Mouse (Mus musculus) forebrain, embryonic 12.5 days (tissue): Measurements from ENCODE around the gene Atp13a3. TPM values are rescaled to one million over a fixed set of nuclear protein-coding genes. Genes with fewer than 3 reads are reported as not detected.

Experiments
- ATAC-seq: fragments of 200-750 bp; cut with Nextera tagmentation; 2 replicates; pipeline ENCODE4 v1.8.0; 2017; ENCODE audit warnings: moderate TSS enrichment; ENCODE audit not compliant: low FRiP score
- H3K27ac ChIP-seq: fragments of 300-500 bp; sonication (generic); 2 replicates; pipeline ENCODE4 v1.5.1; 2016; ENCODE audit warnings: mild to moderate bottlenecking
- H3K27me3 ChIP-seq: fragments of 300-500 bp; sonication (generic); 2 replicates; pipeline ENCODE4 v1.6.1; 2016; ENCODE audit warnings: mild to moderate bottlenecking
- H3K36me3 ChIP-seq: fragments of 300-500 bp; sonication (generic); replicated peaks from 2 replicates; pipeline ENCODE4 v1.6.1; 2016; ENCODE audit warnings: mild to moderate bottlenecking
- H3K4me1 ChIP-seq: fragments of 300-500 bp; sonication (generic); 2 replicates; pipeline ENCODE4 v1.6.1; 2016
- H3K4me2 ChIP-seq: fragments of 300-500 bp; sonication (generic); 2 replicates; pipeline ENCODE4 v1.6.1; 2016; ENCODE audit warnings: mild to moderate bottlenecking, moderate library complexity
- H3K4me3 ChIP-seq: fragments of 300-500 bp; sonication (generic); replicated peaks from 2 replicates; pipeline ENCODE4 v1.5.1; 2016; ENCODE audit warnings: mild to moderate bottlenecking
- H3K9ac ChIP-seq: fragments of 300-500 bp; sonication (generic); 2 replicates; pipeline ENCODE4 v1.6.1; 2016; ENCODE audit warnings: mild to moderate bottlenecking
- H3K9me3 ChIP-seq: fragments of 300-500 bp; sonication (generic); 2 replicates; pipeline ENCODE4 v1.6.1; 2016
- WGBS: fragments of 180-500 bp; shearing (Covaris S2); methylation state at CpG from one replicate; pipeline ENCODE4 v1.1.7; 2016; 5-methylcytosine and 5-hydroxymethylcytosine counted together
- polyA plus RNA-seq: library from polyadenylated mRNA; unstranded; fragments of >200 nt; fragmentation: Nextera tagmentation; extraction: Ambion mirVana; gene quantifications from 2 replicates; pipeline ENCODE4 v1.2.1, GENCODE M21; 2016

The Atp13a3 gene
- polyA plus RNA-seq, 1 experiment from 2014 or later: 15.8 TPM

DNA sequence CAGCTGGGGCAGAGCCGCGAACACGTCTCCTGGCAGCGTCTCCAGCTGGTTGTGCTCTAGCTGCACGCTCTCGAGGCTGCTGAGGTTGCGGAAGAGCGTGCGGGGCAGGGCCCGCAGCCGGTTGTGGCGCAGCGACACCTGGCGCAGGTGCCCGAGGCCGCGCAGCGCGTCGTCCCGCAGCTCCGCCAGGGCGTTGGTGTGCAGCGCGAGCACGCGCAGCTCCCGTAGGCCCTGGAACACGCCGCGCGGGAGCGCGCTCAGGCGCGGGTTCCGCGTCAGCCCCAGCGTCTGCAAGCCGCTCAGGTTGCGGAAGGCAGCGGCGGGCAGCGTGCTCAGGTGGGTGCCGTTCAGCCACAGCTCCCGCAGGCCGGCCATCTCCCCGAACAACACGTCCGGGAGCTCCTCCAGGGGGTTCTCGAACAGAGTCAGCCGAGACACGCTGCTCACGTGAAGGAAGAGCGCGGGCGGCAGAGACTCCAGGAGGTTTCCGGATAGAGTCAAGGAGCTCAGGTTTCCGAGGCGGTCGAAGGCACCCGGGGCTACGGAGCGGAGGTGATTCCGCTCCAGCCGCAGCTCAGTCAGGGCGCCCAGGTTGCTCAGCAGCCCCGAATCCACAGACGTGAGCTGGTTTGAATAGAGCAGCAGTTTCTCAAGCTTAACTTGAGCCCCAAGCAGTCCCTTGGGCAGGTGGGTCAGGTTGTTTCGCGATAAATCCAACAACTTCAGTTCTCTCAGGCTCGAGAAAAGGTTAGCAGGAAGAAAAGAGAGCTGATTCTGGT is 97.0 kb downstream of the Atp13a3 start:
- peak overlapping the region; percentile 99 for H3K4me2 ChIP-seq
- under 1% methylated on average over 72 of the region's 72 CpGs for WGBS

DNA sequence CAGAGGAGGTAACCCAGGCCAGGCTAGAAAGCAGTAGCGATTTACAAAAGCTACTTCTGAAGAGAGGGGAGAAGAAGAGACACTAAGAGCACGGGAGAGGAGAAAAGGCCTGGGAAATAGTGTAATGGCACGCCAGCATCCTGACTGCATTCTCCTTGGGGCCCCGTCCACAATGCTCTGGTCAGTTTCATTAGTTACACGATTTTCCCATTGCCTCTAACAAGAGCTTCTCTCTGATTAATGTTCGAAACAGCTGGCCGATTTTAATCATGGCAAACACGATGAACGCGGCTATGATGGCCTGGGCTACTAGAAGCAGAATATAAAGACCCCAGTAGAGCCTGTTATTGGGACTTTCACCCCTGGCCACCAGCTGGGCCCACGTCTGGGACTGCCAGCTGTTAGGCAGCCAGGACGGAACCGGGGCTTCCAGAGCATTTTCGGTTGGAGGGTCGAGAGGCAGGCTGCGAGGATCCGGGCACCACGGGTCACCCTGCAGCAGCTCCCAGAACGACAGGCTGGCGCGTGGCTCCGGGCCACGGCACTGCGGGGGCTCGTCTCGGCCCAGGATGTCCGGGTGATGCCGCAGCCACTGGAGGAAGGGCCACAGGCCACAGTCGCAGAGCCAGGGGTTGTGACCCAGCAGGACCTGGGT is 97.7 kb downstream of the Atp13a3 start:
- peak overlapping the region; percentile 63 for H3K4me3 ChIP-seq
- H3K4me1 ChIP-seq: peaks cover 20% of the 10 kb centered on the region
- H3K9me3 ChIP-seq: no peaks in the 10 kb centered on the region
- WGBS: 13% methylated on average over 29 of the region's 29 CpGs
- peak overlapping the region; percentile 99 for H3K4me2 ChIP-seq
- H3K36me3 ChIP-seq: no peaks in the 10 kb centered on the region
- peaks cover 82% of the 10 kb centered on the region for H3K27me3 ChIP-seq
- H3K27ac ChIP-seq: no peak overlapping the region
- ATAC-seq: 0 out of 2 replicates have a peak, but pooled peaks have one; percentile 10
- H3K9ac ChIP-seq: peak overlapping the region; percentile 57

More for the DNA sequence above, 97.0 kb downstream of the Atp13a3 start:
- Histone ChIP-seq H3K9me3 (no peaks in the 10 kb centered on the region), H3K27ac (no peak overlapping the region), H3K9ac (peak overlapping the region; percentile 57), H3K4me1 (peaks cover 20% of the 10 kb centered on the region), H3K36me3 (no peaks in the 10 kb centered on the region), H3K4me3 (peak overlapping the region; percentile 63), H3K27me3 (peaks cover 75% of the 10 kb centered on the region)
- ATAC-seq: peak; percentile 45

DNA sequence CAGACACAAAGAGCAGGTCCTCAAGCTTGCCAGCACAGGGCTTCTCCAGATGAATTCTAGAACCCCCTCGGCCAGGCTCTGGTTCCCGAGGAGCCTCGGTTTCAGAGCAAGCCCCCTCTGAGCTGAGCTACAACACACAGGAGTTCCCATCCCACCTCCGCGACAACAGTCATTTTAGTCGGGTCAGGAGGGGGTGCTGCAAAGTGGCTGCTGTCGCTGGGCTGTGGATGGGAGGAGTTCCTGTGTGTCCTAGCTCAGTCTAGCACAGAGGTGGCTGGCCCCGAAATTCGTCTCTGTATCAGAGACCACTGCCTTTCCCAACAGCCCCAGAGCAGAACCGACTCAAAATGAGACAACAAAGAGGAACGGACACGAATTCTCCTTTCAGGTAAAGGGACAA is 98.5 kb downstream of the Atp13a3 start:
- H3K36me3 ChIP-seq: no peaks in the 10 kb centered on the region
- H3K4me1 ChIP-seq: peaks cover 20% of the 10 kb centered on the region
- no peak overlapping the region for H3K4me3 ChIP-seq
- H3K4me2 ChIP-seq: no peak overlapping the region
- no peaks in the 10 kb centered on the region for H3K9me3 ChIP-seq
- ATAC-seq: no peak
- no peak overlapping the region for H3K27ac ChIP-seq
- WGBS: 57% methylated on average over 12 of the region's 12 CpGs
- peaks cover 90% of the 10 kb centered on the region for H3K27me3 ChIP-seq
- H3K9ac ChIP-seq: no peak overlapping the region

DNA sequence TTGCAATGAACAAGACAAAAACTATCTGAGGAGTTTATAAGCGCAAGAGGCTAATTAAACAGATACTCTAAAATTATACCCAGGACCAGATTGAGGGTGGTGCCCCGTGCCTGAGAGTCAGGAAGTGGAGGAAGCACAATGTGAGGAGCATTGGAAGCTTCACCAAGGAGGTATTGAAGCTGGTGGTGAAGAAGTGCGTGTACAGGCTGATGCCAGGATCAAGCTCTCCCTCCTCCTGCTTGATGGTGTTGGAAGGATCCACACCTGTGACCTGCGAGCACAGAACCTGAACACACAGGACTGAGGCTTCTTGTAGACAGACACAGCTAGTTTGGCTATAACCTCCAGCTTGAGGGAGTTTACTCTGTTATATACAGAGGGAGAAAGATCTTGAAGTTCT is 99.7 kb downstream of the Atp13a3 start:
- Histone ChIP-seq H3K27ac (no peak overlapping the region), H3K27me3 (peaks cover 86% of the 10 kb centered on the region), H3K4me3 (no peak overlapping the region), H3K9me3 (no peaks in the 10 kb centered on the region), H3K9ac (no peak overlapping the region), H3K4me2 (no peak overlapping the region), H3K36me3 (no peaks in the 10 kb centered on the region), H3K4me1 (peaks cover 20% of the 10 kb centered on the region)
- 87% methylated on average over 4 of the region's 4 CpGs for WGBS
- ATAC-seq: no peak

DNA sequence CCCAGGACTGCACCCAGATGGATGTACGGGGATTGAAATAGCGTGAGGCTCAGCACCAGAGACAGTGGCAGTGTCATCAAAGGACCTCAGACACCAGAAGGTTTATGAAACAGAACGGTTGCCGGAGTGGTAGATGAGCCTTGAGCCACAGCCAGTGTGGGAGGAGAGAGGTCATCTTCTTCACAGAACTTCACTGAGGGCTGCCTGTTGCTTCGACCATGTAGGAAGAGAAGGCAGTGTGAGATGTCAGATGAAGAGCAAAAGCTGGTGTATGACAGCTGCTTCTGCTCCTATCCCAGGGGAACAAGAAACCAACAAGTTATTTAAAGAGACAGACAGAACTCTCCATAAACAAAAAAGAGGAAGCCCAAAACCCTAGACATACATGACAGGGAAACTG is 101.5 kb downstream of the Atp13a3 start:
- H3K4me3 ChIP-seq: no peak overlapping the region
- 85% methylated on average over 5 of the region's 5 CpGs for WGBS
- H3K4me2 ChIP-seq: no peak overlapping the region
- H3K9ac ChIP-seq: no peak overlapping the region
- peaks cover 67% of the 10 kb centered on the region for H3K27me3 ChIP-seq
- H3K36me3 ChIP-seq: no peaks in the 10 kb centered on the region
- no peaks in the 10 kb centered on the region for H3K9me3 ChIP-seq
- no peak for ATAC-seq
- H3K4me1 ChIP-seq: peaks cover 14% of the 10 kb centered on the region
- H3K27ac ChIP-seq: no peak overlapping the region

DNA sequence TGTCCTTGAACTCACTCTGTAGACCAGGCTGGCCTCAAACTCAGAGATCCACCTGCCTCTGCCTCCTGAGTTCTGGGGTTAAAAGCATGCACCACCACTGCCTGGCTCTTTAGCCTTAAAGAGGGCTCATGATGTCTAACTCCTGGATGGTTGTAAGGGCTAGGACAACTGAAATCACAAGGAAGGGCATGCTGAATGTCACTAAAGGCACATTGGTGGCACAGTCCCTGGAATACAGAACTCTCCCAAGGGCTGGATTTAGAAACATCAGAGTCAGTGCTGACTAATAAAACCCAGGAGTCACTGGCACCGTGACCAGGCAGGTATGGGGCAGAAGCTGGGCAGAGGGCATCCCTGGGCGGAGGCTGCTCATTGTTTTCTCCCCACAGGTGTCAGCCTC is 102.4 kb downstream of the Atp13a3 start:
- H3K4me1 ChIP-seq: peaks cover 5% of the 10 kb centered on the region
- ATAC-seq: no peak
- no peak overlapping the region for H3K4me3 ChIP-seq
- 73% methylated on average over 2 of the region's 2 CpGs for WGBS
- H3K36me3 ChIP-seq: no peaks in the 10 kb centered on the region
- peaks cover 59% of the 10 kb centered on the region for H3K27me3 ChIP-seq
- H3K9ac ChIP-seq: no peak overlapping the region
- H3K27ac ChIP-seq: no peak overlapping the region
- no peaks in the 10 kb centered on the region for H3K9me3 ChIP-seq
- no peak overlapping the region for H3K4me2 ChIP-seq

DNA sequence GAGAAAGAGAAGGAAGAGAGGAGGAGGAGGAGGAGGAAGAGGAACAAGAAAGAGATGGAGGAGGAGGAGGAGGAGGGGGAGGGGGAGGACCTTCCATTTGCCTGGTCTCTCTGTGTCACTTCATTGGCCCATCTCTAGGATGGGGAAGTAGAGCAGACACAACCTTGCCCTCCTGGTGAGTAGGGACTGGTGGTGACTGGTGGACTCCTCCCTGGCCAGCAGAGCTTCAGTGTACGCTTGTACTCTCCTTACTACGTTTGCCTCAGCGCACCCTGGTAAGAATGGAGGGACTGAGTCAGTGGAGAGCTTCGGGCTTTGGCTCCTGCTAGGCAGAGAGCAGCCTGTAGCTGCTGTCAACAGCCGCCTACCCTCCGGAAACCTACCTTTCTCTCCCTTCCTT is 103.1 kb downstream of the Atp13a3 start:
- Histone ChIP-seq H3K4me3 (no peak overlapping the region), H3K27ac (no peak overlapping the region), H3K9ac (no peak overlapping the region), H3K27me3 (peaks cover 52% of the 10 kb centered on the region), H3K4me2 (no peak overlapping the region), H3K4me1 (no peaks in the 10 kb centered on the region), H3K36me3 (no peaks in the 10 kb centered on the region), H3K9me3 (no peaks in the 10 kb centered on the region)
- ATAC-seq: no peak
- 94% methylated on average over 6 of the region's 6 CpGs for WGBS

DNA sequence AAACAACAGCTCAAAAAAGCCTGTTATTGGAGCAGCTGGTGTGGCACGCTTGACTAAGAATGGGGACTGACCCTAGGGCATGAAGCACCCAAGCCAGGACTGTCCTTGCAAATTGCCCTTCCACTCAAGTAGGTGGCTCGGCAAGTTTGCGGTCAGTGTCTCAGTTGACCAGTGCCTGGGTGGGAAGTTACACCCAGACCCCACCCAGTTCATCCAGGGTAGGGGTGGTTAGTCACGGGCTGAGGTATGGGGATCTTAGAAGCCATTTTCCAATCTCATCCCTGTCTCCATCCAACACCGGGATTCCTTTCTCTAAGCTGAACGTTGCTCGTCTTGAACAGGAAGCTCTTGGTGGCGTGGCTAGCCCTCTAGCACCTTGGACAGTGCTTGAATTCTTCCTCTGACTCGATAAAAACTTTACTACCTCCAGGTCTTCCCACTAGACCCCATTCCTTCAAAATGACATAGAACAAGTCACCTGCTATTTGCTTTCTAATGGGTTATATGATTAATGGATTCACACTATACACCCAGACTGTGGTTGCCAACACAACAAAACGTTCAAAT is 106.0 kb downstream of the Atp13a3 start:
- WGBS: 73% methylated on average over 10 of the region's 10 CpGs

DNA sequence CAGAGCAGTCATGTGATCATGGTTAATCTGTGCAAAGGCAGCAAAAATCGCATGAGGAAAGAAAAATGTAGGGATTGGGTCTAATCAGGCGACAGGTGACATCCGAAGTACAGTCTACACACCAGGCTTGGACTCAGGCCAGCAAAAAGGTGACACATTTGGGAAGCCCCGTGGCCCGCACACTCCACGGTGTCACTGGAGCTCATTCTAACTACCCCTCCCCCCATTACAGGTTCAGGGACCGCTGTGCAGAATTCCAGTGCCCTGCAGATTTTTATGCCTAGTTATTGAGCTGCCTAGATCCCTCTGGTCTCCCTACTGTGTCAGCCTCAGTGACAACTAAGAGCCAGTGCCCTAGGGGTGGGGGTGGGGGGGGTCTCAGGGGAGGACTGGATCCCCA is 108.3 kb downstream of the Atp13a3 start:
- no peak for ATAC-seq
- peaks cover 8% of the 10 kb centered on the region; the same call in 1 of the 2 replicates for H3K27me3 ChIP-seq
- no peak overlapping the region for H3K4me2 ChIP-seq
- H3K4me3 ChIP-seq: no peak overlapping the region
- 89% methylated on average over 7 of the region's 7 CpGs for WGBS
- no peaks in the 10 kb centered on the region for H3K36me3 ChIP-seq
- H3K9ac ChIP-seq: no peak overlapping the region
- no peaks in the 10 kb centered on the region for H3K4me1 ChIP-seq
- H3K27ac ChIP-seq: no peak overlapping the region
- H3K9me3 ChIP-seq: no peaks in the 10 kb centered on the region

More for the DNA sequence above, 106.0 kb downstream of the Atp13a3 start:
- ATAC-seq: no peak
- Histone ChIP-seq H3K4me1 (no peaks in the 10 kb centered on the region), H3K27me3 (peaks cover 30% of the 10 kb centered on the region), H3K36me3 (no peaks in the 10 kb centered on the region), H3K9ac (no peak overlapping the region), H3K4me3 (no peak overlapping the region), H3K27ac (no peak overlapping the region), H3K9me3 (no peaks in the 10 kb centered on the region), H3K4me2 (no peak overlapping the region)

DNA sequence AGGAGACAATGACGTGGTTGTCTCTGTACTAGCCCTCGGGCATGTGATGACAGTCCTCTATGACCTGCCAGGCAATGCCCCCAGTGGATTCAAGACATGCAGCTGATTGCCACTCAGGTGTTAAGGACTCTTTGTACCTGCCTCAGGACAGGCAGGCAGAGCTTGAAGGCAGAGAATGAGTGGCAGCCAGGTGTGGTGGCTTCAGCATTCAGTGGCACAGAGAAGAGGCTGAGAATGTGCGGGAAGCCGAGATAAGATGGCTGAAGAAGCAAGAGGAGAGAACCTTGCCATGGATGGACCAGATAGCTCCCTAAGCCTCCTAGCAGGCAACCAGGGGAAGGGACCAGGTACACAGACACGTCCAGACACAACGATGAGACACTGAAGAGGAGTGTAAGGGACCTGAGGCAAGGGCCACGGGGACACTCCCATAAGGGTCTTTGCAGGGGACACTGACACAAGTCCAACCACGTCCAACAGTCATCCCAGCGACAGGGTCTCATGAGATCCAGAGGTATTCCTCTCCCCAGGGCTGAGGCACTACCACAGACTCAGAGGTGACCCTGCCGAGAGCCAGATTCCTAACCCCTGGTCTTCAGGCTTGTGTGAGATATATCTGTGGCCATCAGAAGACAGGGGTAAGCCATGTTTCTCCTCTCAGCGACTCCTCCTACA is 109.0 kb downstream of the Atp13a3 start:
- Histone ChIP-seq H3K4me1 (no peaks in the 10 kb centered on the region), H3K36me3 (no peaks in the 10 kb centered on the region), H3K27me3 (0 out of 2 replicates have a peak, but pooled peaks cover 2% of the 10 kb centered on the region), H3K9ac (no peak overlapping the region), H3K27ac (no peak overlapping the region), H3K4me3 (no peak overlapping the region), H3K9me3 (no peaks in the 10 kb centered on the region), H3K4me2 (no peak overlapping the region)
- WGBS: 90% methylated on average over 11 of the region's 11 CpGs
- ATAC-seq: no peak

DNA sequence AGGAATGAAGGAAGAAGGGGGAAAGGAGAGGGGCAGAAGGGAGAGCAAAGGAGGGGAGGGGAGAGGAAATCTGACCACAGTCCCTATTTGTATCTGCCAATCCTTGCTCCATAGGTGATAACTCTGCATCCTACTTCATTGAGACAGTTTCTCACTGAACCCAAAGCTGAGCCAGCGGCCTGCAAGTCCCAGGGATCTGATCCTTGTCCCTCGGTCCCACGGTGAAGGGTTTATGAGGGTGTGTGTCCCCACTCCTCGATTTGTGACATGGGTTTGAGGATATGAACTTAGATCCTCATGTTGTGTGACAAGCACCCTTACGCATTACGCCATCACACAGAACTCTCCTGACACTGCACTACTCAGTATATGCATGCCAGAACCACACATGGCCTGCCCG is 110.7 kb downstream of the Atp13a3 start:
- no peak for ATAC-seq
- Histone ChIP-seq H3K27me3 (no peaks in the 10 kb centered on the region), H3K4me2 (no peak overlapping the region), H3K9ac (no peak overlapping the region), H3K9me3 (no peaks in the 10 kb centered on the region), H3K36me3 (no peaks in the 10 kb centered on the region), H3K4me1 (no peaks in the 10 kb centered on the region), H3K4me3 (no peak overlapping the region), H3K27ac (no peak overlapping the region)
- whole genome bisulfite sequencing: 89% methylated on average over 7 of the region's 7 CpGs

DNA sequence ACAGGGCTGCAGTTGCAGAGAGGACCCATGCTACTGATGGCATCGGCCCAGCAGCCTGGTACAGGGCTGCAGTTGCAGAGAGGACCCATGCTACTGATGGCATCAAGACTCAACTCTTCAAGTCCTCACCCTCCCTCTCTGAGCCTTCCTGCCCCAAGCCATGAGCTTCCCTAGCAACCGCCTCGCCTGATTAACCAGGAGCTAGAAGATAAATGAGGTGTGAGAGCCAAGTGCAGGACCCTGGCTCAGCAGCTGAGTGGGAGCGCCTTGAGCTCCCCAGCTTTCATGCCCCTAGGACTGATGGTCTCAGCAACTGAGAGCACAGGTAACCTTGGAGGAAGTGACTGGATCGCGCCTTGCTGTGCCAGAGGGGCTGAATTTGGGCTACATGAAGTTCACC is 115.3 kb downstream of the Atp13a3 start:
- Histone ChIP-seq H3K4me2 (no peak overlapping the region), H3K4me1 (peaks cover 4% of the 10 kb centered on the region; the same call in 1 of the 2 replicates), H3K9ac (no peak overlapping the region), H3K4me3 (no peak overlapping the region), H3K9me3 (no peaks in the 10 kb centered on the region), H3K36me3 (no peaks in the 10 kb centered on the region), H3K27ac (no peak overlapping the region), H3K27me3 (peaks cover 23% of the 10 kb centered on the region)
- ATAC-seq: no peak
- 81% methylated on average over 6 of the region's 6 CpGs for WGBS
